Mouse (Mus musculus) activated CD4-positive, CD25-positive, alpha-beta regulatory T cell, adult 9 weeks (primary cell): ENCODE measurements around the gene Gm20661. TPM values are rescaled to one million over a fixed set of nuclear protein-coding genes. Genes with fewer than 3 reads are reported as not detected.

Source experiments
- polyA plus RNA-seq: library from polyadenylated mRNA; unstranded; fragments of 100-300 nt; shearing (Covaris generic); gene quantifications from one replicate; pipeline ENCODE4 v1.2.1, GENCODE M21; 2017

Gm20661 gene
- polyA plus RNA-seq = 0.27 TPM

DNA sequence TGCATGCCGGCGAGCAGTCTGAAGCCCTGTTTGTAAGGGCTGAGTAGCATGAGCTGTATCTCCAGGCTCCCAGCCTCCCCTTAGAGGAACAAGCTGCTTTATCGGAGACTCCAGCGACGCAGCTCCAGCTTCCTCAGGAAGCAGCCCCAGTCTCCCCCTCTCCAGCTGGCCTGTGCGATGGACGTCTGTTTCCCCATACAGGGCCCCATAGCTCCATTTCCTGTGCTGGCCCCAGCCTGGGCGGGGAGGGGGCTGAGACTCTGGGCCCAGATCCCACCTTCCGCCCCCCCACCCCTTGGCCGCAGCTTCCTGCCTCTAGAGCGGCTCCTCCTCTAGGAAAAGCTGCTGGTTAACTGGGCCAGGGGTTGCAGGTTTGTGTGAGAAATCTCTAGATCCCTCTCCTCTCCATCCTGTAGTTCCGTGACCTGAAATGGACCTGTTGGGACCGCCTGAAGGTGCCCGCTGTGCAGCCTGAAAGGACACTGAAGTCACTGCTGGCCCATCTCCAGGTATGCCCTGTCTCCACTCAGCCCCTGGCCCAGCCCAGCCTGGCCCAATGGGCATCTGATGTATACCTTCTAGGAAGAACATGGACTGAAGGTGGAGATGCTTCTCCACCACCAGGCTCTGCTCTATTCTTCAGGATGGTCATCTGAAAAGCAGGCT is at the start of gene Gm20661:
Gm20661 (plus strand) TSS at position 378 of the 666 bp plus-strand sequence.

DNA sequence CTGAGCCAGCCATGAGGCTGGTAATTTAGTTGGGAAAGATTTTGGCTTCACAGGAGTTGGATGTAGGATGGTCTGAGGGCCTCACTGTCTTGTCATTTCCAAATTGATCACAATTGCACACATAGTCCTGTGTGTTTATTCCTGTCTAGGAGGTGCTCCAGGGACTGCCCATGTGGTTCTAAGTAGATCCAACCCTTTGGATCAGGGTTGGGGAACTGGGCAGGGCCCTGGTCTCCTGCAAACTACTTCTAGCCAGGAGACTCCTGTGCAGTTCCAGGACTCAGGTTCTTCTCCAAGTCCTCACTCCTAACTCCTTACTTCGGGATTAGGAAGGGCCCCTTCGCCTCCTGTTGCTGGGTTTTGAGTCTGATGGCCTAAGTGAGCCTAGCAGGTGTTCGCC is 47.5 kb upstream of the Gm20661 start, which contains the start of gene Camkv:
Camkv (plus strand) TSS at position 301 of the 400 bp plus-strand sequence.

GRCm38 (mm10) chr9:107949922-107950235 is 33.0 kb upstream of the Gm20661 start, which contains the start of gene Traip:
Gene Traip (plus strand): TSS chr9:107950136.

GRCm38 (mm10) chr9:107975399-107976386 is 7.2 kb upstream of the Gm20661 start, which contains the start of gene Uba7:
Gene Uba7 (plus strand): TSS chr9:107975505.

DNA sequence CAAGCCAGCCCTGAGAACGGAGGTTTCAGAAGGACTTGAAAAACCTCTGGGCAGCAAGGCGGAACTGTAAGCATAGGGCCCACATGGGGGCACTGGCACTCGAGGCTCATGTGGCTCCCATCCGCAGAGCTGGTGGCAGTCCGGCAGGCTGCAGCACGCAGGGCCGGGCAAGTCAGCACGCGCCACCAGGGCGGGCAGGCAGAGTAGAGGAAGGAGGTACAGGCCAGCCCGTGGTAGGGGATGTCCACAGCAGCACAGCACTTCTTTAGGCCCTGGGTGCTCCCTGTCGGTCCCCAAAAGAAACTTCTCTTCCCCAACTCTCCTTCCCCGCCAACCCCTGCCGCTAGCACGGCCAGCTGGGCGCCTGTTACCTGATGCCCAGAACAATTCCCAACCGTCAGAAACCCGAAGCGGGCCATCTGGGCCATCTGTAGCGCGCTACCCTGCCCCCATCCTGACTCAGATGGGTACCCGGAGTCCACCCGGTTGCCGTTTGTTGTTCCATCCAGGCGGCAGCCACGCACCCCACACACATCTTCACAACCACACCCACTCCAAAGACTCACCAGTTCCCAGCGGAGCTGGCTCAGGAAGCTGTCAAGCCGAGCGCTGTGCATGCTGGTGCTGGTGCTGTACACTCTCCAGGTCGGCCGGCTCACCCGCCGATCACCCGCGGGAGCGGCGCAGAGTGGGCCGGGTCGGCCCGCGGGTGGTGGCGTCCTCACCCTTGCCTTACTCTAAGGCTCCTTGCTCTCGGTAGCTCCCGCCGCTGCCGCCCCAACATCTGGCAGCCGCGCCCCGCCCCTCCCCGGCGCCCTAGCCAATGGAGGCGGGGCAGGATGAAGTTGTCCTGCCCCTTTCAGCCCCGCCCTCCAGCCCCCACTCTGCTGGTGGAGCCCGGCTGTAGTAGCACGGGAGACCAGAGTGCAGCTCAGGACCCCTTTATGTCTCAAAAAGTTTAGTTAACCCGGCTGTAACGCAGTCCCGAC is 2.6 kb downstream of the Gm20661 start, which contains the start of gene Inka1:
Inka1 (minus strand) TSS at position 749 of the 989 bp plus-strand sequence.

DNA sequence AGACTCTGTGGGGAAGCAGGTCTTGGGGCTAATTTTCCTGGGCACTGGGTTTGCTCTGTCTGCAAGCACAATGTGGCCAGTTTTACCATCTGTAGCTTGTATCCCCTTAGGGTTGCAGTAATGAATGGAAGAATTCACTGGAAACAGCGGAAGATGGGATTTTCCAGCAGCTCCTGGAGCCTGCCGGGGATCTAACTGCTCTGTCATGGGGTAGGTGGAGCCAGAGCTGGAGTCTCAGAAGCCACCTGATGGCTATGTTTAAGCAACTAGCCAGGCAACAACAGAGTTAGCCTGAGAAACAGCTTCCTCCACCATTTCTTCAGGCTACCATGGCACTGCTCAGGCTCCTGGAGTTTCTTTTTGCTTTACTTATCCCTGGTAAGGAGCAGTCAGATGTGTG is 9.3 kb downstream of the Gm20661 start, which contains the start of gene Cdhr4:
Cdhr4 (plus strand) TSS at position 301 of the 400 bp plus-strand sequence.

GRCm38 (mm10) chr9:107996049-107996448 is 13.2 kb downstream of the Gm20661 start, which contains the start of gene Gm20662:
Gene Gm20662 (plus strand): TSS chr9:107996349.

DNA sequence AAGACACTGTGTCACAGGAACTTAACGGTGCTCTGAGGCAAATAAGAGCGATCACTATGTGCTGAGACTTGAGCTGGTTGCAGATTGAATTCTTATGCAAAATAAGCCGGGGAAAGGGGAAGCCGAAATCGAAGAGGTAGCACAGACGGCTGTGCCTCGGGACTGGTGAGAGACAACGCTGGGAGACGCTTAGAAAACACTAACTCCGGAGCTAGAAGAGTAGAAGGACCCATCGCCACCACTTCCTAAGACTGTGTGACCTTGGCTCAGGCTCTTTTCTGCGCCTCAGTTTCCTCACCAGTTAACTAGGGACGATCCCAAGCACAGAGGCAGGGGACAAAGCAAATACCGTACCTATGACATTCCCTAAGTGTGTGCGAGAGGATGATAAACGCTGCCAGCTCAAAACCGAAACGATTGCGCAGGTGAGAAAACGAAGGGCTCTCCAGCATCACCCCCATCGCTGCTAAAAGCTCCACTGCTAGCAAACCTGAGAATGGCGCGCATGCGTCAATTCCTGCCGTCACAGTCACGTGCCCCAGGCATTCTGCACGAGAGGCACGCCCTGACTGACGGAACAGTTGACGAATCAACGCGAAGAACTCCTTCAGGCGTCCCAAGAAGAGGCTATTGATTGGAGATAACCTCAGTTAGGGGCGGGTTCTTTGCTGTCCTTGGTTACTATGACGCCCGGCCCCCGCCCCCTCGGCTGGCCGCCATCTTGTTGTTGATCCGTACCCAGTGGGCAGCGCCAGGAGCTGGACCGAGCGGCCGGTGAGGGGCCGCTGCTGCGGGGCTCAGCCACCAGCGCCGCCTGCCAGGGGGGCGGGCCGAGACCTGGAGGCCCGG is 19.3 kb downstream of the Gm20661 start, which contains the start of gene Ip6k1:
Ip6k1 (plus strand) TSS at position 580 of the 849 bp plus-strand sequence.

Other genes with a start within 250 kb of the Gm20661 start
- 359 TPM for gene Rbm5, start 212.1 kb upstream of the Gm20661 start, polyA plus RNA-seq
- gene Rbm6, start 109.8 kb upstream of the Gm20661 start, polyA plus RNA-seq = 118 TPM
- 24.2 TPM for gene Mon1a, start 94.9 kb upstream of the Gm20661 start, polyA plus RNA-seq
- not detected for gene Mst1r, start 76.2 kb upstream of the Gm20661 start, polyA plus RNA-seq
- not detected for gene Actl11, start 54.6 kb upstream of the Gm20661 start, polyA plus RNA-seq
- not detected for gene Camkv, start 47.4 kb upstream of the Gm20661 start, polyA plus RNA-seq
- gene Traip, start 32.9 kb upstream of the Gm20661 start, polyA plus RNA-seq = 5.7 TPM
- gene Uba7, start 7.6 kb upstream of the Gm20661 start, polyA plus RNA-seq = 321 TPM
- 2.3 TPM for gene Inka1, start 2.8 kb downstream of the Gm20661 start, polyA plus RNA-seq
- 0.77 TPM for gene Cdhr4, start 9.4 kb downstream of the Gm20661 start, polyA plus RNA-seq
- not detected for gene Gm20662, start 13.3 kb downstream of the Gm20661 start, polyA plus RNA-seq
- gene Ip6k1, start 19.4 kb downstream of the Gm20661 start, polyA plus RNA-seq = 68.8 TPM
- 40.7 TPM for gene Gmppb, start 66.2 kb downstream of the Gm20661 start, polyA plus RNA-seq
- 4.8 TPM for gene Amigo3, start 70.1 kb downstream of the Gm20661 start, polyA plus RNA-seq
- 1.2 TPM for gene Mst1, start 97.4 kb downstream of the Gm20661 start, polyA plus RNA-seq
- gene Rnf123, start 100.3 kb downstream of the Gm20661 start, polyA plus RNA-seq = 189 TPM
- 140 TPM for gene Apeh, start 111.5 kb downstream of the Gm20661 start, polyA plus RNA-seq
- 0.81 TPM for gene Bsn, start 207.3 kb downstream of the Gm20661 start, polyA plus RNA-seq